Mouse (Mus musculus): Measurements from ENCODE around the gene Cd200.
"Not testable (repeated sequence)": the region's sequence is repeated elsewhere in the genome, so short reads cannot be mapped to it uniquely, and the experiment has no call there.

GRCm38 (mm10) chr16:45409064-45409446 is 202 bp upstream of the Cd200 start:
- TF ChIP-seq CTCF, EP300 (IDR thresholded peaks at IDR 0.05; ENCODE audit: low read depth): not testable (repeated sequence)
